Mouse (Mus musculus): ENCODE data around the gene Ttl.

- TF ChIP-seq CTCF (IDR thresholded peaks at IDR 0.05; ENCODE audit: low read depth) (no peak), EP300 (IDR thresholded peaks at IDR 0.05; ENCODE audit: low read depth) (no peak)
These were observed 40.9 kb upstream of the Ttl start for GRCm38 (mm10) chr2:129024820-129025219.

All from heart, postnatal 0 days (tissue).